Mouse (Mus musculus): ENCODE measurements at regions not wholly inside any gene's neighbourhood (a gene's known extent, or its start where the extent isn't known, plus 50 kb on each side); places are given as distances from the start of the nearest gene placed in this dataset.

DNA sequence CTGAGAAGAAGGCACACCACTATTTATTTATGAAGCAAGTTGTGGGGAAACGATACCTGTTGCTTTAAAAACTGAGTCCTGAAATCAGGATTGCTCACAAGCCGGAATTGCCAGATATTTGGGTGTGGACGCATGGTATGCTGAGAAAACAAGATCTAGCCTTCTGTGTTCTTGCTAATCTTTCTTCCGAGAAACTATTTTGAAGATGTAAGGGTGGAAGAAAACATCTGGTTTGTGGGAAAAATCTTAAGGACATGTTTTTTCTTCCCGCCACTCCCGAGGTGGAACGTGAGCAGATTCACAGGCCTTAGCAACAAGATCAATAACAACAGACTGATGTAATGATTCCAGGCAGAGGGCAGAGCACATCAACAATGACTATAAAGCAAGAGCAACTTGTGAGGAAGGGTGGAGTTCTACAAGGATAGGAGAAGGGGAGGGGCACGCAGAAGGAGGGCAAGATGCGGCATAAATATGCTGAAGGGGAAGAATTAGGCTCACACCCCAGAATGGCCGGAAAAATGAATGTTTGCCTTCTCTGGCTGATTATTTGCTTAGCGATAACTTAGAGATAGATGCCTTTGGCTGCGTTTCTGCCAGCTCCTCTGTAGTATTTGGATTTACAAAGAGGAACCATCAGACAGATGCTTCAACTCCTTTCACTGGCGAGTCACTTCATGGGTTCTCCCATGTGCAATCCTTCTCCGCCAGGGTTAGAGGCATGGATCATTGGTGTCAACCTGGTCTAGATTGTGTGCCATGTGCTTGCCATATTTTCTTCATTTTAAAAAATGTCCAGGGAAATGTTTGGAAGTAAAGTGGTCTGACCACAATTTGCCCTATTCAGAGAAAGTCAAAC is 139.0 kb upstream of the Tgfbr2 start:
- peak overlapping the region; percentile 26; the same call in 1 of the 2 replicates for H3K27ac ChIP-seq
- intact Hi-C loops (cut with DNase I), result no loop called here
- WGBS, result 42% methylated on average over 14 of the region's 14 CpGs
- H3K79me2 ChIP-seq (replicated peaks; ENCODE audit: control insufficient read depth, insufficient read depth, low read length), result no peaks in the 10 kb centered on the region
- peaks cover 5% of the 10 kb centered on the region for H3K4me1 ChIP-seq (ENCODE audit: control insufficient read depth, insufficient read depth, low read length)
- H3K4me3 ChIP-seq, result no peak overlapping the region
- H3K9ac ChIP-seq (ENCODE audit: low read depth, low read length), result no peak overlapping the region
- H3K36me3 ChIP-seq (ENCODE audit: control insufficient read depth, insufficient read depth, low read length), result no peaks in the 10 kb centered on the region
- H3K27me3 ChIP-seq (ENCODE audit: control insufficient read depth, insufficient read depth, low read length), result no peaks in the 10 kb centered on the region
- TF ChIP-seq POLR2A (IDR thresholded peaks at IDR 0.05; ENCODE audit: insufficient read depth, low read depth, low read length), result no peak
- 0 out of 2 replicates have a peak, but pooled peaks have one; percentile 19 for TF ChIP-seq EP300 (IDR thresholded peaks at IDR 0.05; ENCODE audit: insufficient read depth, low read depth, low read length)
- no peak for TF ChIP-seq CTCF (IDR thresholded peaks at IDR 0.05)
- DNase-seq, result peak; percentile 35 to 49

DNA sequence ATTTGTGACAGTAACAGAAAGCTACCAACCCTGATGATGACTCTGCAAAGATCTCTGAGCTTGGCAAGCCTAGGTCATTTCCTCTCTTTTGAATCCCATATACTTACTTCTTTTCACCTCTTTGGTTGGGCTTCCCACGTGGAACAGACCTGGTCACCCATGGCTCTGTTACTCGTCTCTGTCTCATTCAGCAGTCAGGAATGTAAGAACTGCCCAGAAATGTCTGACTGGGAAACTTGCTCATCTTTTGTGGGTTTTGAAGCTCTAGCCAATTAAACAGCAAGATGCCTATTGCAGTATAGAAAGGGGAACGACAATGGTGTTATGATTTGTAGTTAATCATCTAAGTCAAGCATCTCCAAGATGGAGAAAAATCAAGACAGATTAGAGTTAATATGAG is 136.2 kb upstream of the Tgfbr2 start:
- Histone ChIP-seq H3K4me1 (ENCODE audit: control insufficient read depth, insufficient read depth, low read length) (peaks cover 5% of the 10 kb centered on the region), H3K36me3 (ENCODE audit: control insufficient read depth, insufficient read depth, low read length) (no peaks in the 10 kb centered on the region), H3K27ac (no peak overlapping the region), H3K4me3 (no peak overlapping the region), H3K27me3 (ENCODE audit: control insufficient read depth, insufficient read depth, low read length) (no peaks in the 10 kb centered on the region), H3K9ac (ENCODE audit: low read depth, low read length) (no peak overlapping the region), H3K79me2 (replicated peaks; ENCODE audit: control insufficient read depth, insufficient read depth, low read length) (no peaks in the 10 kb centered on the region)
- no peak for DNase-seq
- no peak for TF ChIP-seq POLR2A (IDR thresholded peaks at IDR 0.05; ENCODE audit: insufficient read depth, low read depth, low read length)
- intact Hi-C loops (cut with DNase I), result no loop called here
- WGBS, result 77% methylated on average over 3 of the region's 3 CpGs

DNA sequence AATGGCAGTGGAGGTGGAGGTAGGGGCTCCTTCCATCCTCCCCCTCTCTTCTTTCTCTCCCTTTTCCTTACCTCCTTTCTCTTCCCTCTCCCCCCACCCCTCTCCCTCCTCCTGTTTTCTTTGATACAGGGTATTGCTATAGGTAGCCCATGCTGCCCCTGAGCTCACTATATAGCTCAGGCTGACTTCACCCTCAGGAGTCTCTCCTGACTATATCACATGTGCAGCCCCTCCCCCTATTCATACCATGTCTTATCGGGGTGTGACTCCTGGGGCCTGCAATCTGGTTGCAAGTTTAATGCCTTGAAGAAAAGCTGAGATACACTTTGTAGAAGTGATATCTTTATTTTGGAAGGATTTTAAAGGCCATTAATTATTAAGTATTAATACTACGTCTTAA is 126.4 kb upstream of the Tgfbr2 start:
- Histone ChIP-seq H3K27ac (no peak overlapping the region), H3K4me3 (no peak overlapping the region), H3K36me3 (ENCODE audit: control insufficient read depth, insufficient read depth, low read length) (no peaks in the 10 kb centered on the region), H3K27me3 (ENCODE audit: control insufficient read depth, insufficient read depth, low read length) (no peaks in the 10 kb centered on the region), H3K4me1 (ENCODE audit: control insufficient read depth, insufficient read depth, low read length) (no peaks in the 10 kb centered on the region), H3K79me2 (replicated peaks; ENCODE audit: control insufficient read depth, insufficient read depth, low read length) (no peaks in the 10 kb centered on the region), H3K9ac (ENCODE audit: low read depth, low read length) (no peak overlapping the region)
- no peak for TF ChIP-seq CTCF (IDR thresholded peaks at IDR 0.05)
- no peak for TF ChIP-seq POLR2A (IDR thresholded peaks at IDR 0.05; ENCODE audit: insufficient read depth, low read depth, low read length)
- TF ChIP-seq EP300 (IDR thresholded peaks at IDR 0.05; ENCODE audit: insufficient read depth, low read depth, low read length), result no peak
- intact Hi-C loops (cut with DNase I), result no loop called here
- no peak for DNase-seq
- 83% methylated on average over 2 of the region's 2 CpGs for WGBS

DNA sequence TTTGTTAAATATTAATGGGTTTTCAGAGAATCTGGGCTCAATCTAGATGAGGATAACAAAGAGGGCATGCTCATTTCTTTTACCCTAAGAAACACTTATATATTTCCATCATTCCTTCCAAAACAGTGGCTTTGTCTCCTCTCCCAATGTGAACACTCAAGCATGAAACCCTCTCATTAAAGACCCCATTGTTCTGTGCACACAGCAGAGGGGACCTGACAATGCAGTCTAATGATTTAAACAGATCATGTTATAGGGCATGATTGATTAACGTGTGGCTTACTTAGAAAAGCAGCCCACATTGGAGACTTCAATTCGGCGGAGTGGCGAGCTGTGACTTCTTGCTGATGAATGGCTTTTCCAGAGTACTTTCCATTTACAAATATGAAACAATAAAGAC is 123.6 kb upstream of the Tgfbr2 start:
- H3K27me3 ChIP-seq (ENCODE audit: control insufficient read depth, insufficient read depth, low read length), result no peaks in the 10 kb centered on the region
- intact Hi-C loops (cut with DNase I), result no loop called here
- no peaks in the 10 kb centered on the region; the same call in 1 of the 2 replicates for H3K4me1 ChIP-seq (ENCODE audit: control insufficient read depth, insufficient read depth, low read length)
- no peak for TF ChIP-seq CTCF (IDR thresholded peaks at IDR 0.05)
- no peak for TF ChIP-seq POLR2A (IDR thresholded peaks at IDR 0.05; ENCODE audit: insufficient read depth, low read depth, low read length)
- TF ChIP-seq EP300 (IDR thresholded peaks at IDR 0.05; ENCODE audit: insufficient read depth, low read depth, low read length), result no peak
- H3K4me3 ChIP-seq, result no peak overlapping the region
- 95% methylated on average over 4 of the region's 4 CpGs for WGBS
- no peak for DNase-seq
- no peak overlapping the region for H3K27ac ChIP-seq
- no peaks in the 10 kb centered on the region for H3K36me3 ChIP-seq (ENCODE audit: control insufficient read depth, insufficient read depth, low read length)
- H3K9ac ChIP-seq (ENCODE audit: low read depth, low read length), result no peak overlapping the region
- H3K79me2 ChIP-seq (replicated peaks; ENCODE audit: control insufficient read depth, insufficient read depth, low read length), result no peaks in the 10 kb centered on the region

DNA sequence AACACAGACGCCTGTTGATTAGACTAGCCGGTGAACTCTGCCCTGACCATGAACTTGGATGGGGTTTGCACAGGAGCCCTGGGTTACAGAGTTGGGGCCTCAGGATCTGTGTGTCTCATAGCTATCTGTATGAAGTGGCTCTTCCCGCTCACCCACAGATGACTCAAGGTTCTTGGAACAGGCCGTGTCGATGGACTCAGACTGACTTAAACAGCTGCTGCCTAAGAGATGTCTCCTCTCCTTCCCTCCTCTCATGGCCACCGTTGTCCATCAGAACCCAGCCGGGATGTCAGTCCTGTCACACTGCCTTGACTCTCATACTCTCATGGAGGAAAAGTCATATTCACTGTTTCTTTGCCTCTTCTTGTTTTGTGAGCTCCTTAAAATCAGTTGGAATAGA is 121.2 kb upstream of the Tgfbr2 start:
- H3K27ac ChIP-seq, result no peak overlapping the region
- H3K4me3 ChIP-seq, result no peak overlapping the region
- H3K79me2 ChIP-seq (replicated peaks; ENCODE audit: control insufficient read depth, insufficient read depth, low read length), result no peaks in the 10 kb centered on the region
- H3K36me3 ChIP-seq (ENCODE audit: control insufficient read depth, insufficient read depth, low read length), result no peaks in the 10 kb centered on the region
- H3K9ac ChIP-seq (ENCODE audit: low read depth, low read length), result no peak overlapping the region
- WGBS, result 76% methylated on average over 7 of the region's 7 CpGs
- H3K27me3 ChIP-seq (ENCODE audit: control insufficient read depth, insufficient read depth, low read length), result no peaks in the 10 kb centered on the region
- peaks cover 3% of the 10 kb centered on the region for H3K4me1 ChIP-seq (ENCODE audit: control insufficient read depth, insufficient read depth, low read length)
- intact Hi-C loops (cut with DNase I), result no loop called here
- TF ChIP-seq POLR2A (IDR thresholded peaks at IDR 0.05; ENCODE audit: insufficient read depth, low read depth, low read length), result no peak
- TF ChIP-seq CTCF (IDR thresholded peaks at IDR 0.05), result no peak
- TF ChIP-seq EP300 (IDR thresholded peaks at IDR 0.05; ENCODE audit: insufficient read depth, low read depth, low read length), result no peak
- no peak for DNase-seq

DNA sequence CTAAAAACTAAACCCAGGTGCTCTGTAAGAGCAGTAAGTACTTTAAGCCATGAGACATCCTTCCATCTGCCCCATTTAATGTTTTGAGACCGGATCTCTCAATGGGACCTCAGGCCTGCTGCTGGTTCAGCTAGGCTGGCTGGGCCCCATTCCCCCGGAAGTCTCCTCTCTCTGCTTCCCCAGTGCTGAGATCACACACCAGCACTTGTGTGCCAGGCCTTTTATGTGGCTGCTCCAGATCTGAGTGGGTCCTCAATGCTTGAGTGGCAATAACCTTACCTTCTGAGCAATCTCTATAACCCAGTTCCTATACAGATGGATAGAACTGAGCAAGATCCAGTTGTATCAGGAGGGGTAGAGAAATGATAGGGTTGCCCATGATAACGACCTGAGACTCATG is 118.9 kb upstream of the Tgfbr2 start:
- Histone ChIP-seq H3K4me1 (ENCODE audit: control insufficient read depth, insufficient read depth, low read length) (peaks cover 3% of the 10 kb centered on the region), H3K36me3 (ENCODE audit: control insufficient read depth, insufficient read depth, low read length) (no peaks in the 10 kb centered on the region), H3K27ac (no peak overlapping the region), H3K9ac (ENCODE audit: low read depth, low read length) (no peak overlapping the region), H3K4me3 (no peak overlapping the region), H3K79me2 (replicated peaks; ENCODE audit: control insufficient read depth, insufficient read depth, low read length) (no peaks in the 10 kb centered on the region), H3K27me3 (ENCODE audit: control insufficient read depth, insufficient read depth, low read length) (no peaks in the 10 kb centered on the region)
- TF ChIP-seq EP300 (IDR thresholded peaks at IDR 0.05; ENCODE audit: insufficient read depth, low read depth, low read length), result no peak
- no peak for TF ChIP-seq CTCF (IDR thresholded peaks at IDR 0.05)
- TF ChIP-seq POLR2A (IDR thresholded peaks at IDR 0.05; ENCODE audit: insufficient read depth, low read depth, low read length), result no peak
- no peak for DNase-seq
- 74% methylated on average over 3 of the region's 3 CpGs for WGBS
- intact Hi-C loops (cut with DNase I), result no loop called here

All from heart, adult 2 months (tissue).